Mouse (Mus musculus): Measurements from ENCODE around the gene Cobll1. TPM values are rescaled to one million over a fixed set of nuclear protein-coding genes. Genes with fewer than 3 reads are reported as not detected.

Gene Cobll1
- polyA plus RNA-seq, 1 experiment, result 19.0 TPM

- no peak for DNase-seq (ENCODE audit: low spot score)
These were observed 143.6 kb downstream of the Cobll1 start for GRCm38 (mm10) chr2:65095571-65095970.

- no peak for DNase-seq (ENCODE audit: low spot score)
These were observed 145.2 kb downstream of the Cobll1 start for GRCm38 (mm10) chr2:65093990-65094389.

GRCm38 (mm10) chr2:65090986-65091385 is 148.2 kb downstream of the Cobll1 start:
- DNase-seq (ENCODE audit: low spot score), result no peak

GRCm38 (mm10) chr2:65087197-65087596 is 152.0 kb downstream of the Cobll1 start:
- DNase-seq (ENCODE audit: low spot score), result no peak

GRCm38 (mm10) chr2:65083411-65083810 is 155.8 kb downstream of the Cobll1 start:
- no peak for DNase-seq (ENCODE audit: low spot score)

- DNase-seq (ENCODE audit: low spot score), result no peak
These were observed 161.7 kb downstream of the Cobll1 start for GRCm38 (mm10) chr2:65077544-65077943.

GRCm38 (mm10) chr2:65075840-65076239 is 163.4 kb downstream of the Cobll1 start:
- no peak for DNase-seq (ENCODE audit: low spot score)

GRCm38 (mm10) chr2:65075431-65075830 is 163.8 kb downstream of the Cobll1 start:
- DNase-seq (ENCODE audit: low spot score), result no peak

GRCm38 (mm10) chr2:65072205-65072604 is 167.0 kb downstream of the Cobll1 start:
- DNase-seq (ENCODE audit: low spot score), result no peak

GRCm38 (mm10) chr2:65053764-65054163 is 185.4 kb downstream of the Cobll1 start:
- DNase-seq (ENCODE audit: low spot score), result no peak

- no peak for DNase-seq (ENCODE audit: low spot score)
These were observed 186.8 kb downstream of the Cobll1 start for GRCm38 (mm10) chr2:65052191-65053012.

- no peak for DNase-seq (ENCODE audit: low spot score)
These were observed 188.4 kb downstream of the Cobll1 start for GRCm38 (mm10) chr2:65050776-65051175.

GRCm38 (mm10) chr2:65048234-65049017 is 190.8 kb downstream of the Cobll1 start:
- no peak for DNase-seq (ENCODE audit: low spot score)

Other genes starting within 250 kb of the Cobll1 start
- 58.8 and 74.4 TPM in 2 replicates for gene Grb14, start 214.4 kb downstream of the Cobll1 start, polyA plus RNA-seq (2012; rRNA removed)
- 1.9 and 2.9 TPM in 2 replicates for gene Slc38a11, start 124.6 kb upstream of the Cobll1 start, polyA plus RNA-seq (2012; rRNA removed)